Mouse (Mus musculus): ENCODE measurements at regions not wholly inside any gene's neighbourhood (a gene's known extent, or its start where the extent isn't known, plus 50 kb on each side); places are given as distances from the start of the nearest gene placed in this dataset.

- WGBS = 81% methylated on average over 7 of the region's 7 CpGs
- Histone ChIP-seq H3K36me3 (ENCODE audit: insufficient read depth, low read length) (no peaks in the 10 kb centered on the region), H3K4me1 (ENCODE audit: insufficient read depth, low read length) (no peaks in the 10 kb centered on the region), H3K9ac (replicated peaks; ENCODE audit: low read length) (no peak overlapping the region), H3K4me3 (ENCODE audit: low read length) (no peak overlapping the region), H3K27ac (no peak overlapping the region), H3K4me2 (ENCODE audit: low read depth, low read length) (no peak overlapping the region), H3K9me3 (ENCODE audit: low read length) (no peaks in the 10 kb centered on the region), H3K27me3 (ENCODE audit: insufficient read depth, low read length) (no peaks in the 10 kb centered on the region)
- no peak for TF ChIP-seq CTCF (IDR thresholded peaks at IDR 0.05; ENCODE audit: low read depth)
- DNase-seq (ENCODE audit: low spot score) (no peak), ATAC-seq (no peak)
Measured at GRCm38 (mm10) chr7:135923876-135924275, 207.7 kb upstream of the Mki67 start.

- H3K27ac ChIP-seq = no peak overlapping the region
- TF ChIP-seq CTCF (IDR thresholded peaks at IDR 0.05; ENCODE audit: low read depth) = no peak
- H3K9ac ChIP-seq (replicated peaks; ENCODE audit: low read length) = no peak overlapping the region
- ATAC-seq (no peak), DNase-seq (ENCODE audit: low spot score) (no peak)
- no peaks in the 10 kb centered on the region for H3K27me3 ChIP-seq (ENCODE audit: insufficient read depth, low read length)
- H3K9me3 ChIP-seq (ENCODE audit: low read length) = no peaks in the 10 kb centered on the region
- H3K36me3 ChIP-seq (ENCODE audit: insufficient read depth, low read length) = no peaks in the 10 kb centered on the region
- H3K4me2 ChIP-seq (ENCODE audit: low read depth, low read length) = no peak overlapping the region
- H3K4me1 ChIP-seq (ENCODE audit: insufficient read depth, low read length) = no peaks in the 10 kb centered on the region
- no peak overlapping the region for H3K4me3 ChIP-seq (ENCODE audit: low read length)
- whole genome bisulfite sequencing = 70% methylated on average over 4 of the region's 4 CpGs
Measured at GRCm38 (mm10) chr7:135924641-135925040, 208.5 kb upstream of the Mki67 start.

- Histone ChIP-seq H3K36me3 (ENCODE audit: insufficient read depth, low read length) (no peaks in the 10 kb centered on the region), H3K27ac (no peak overlapping the region), H3K9me3 (ENCODE audit: low read length) (no peaks in the 10 kb centered on the region), H3K4me3 (ENCODE audit: low read length) (no peak overlapping the region), H3K4me2 (ENCODE audit: low read depth, low read length) (no peak overlapping the region), H3K27me3 (ENCODE audit: insufficient read depth, low read length) (no peaks in the 10 kb centered on the region), H3K4me1 (ENCODE audit: insufficient read depth, low read length) (no peaks in the 10 kb centered on the region), H3K9ac (replicated peaks; ENCODE audit: low read length) (no peak overlapping the region)
- no peak for TF ChIP-seq CTCF (IDR thresholded peaks at IDR 0.05; ENCODE audit: low read depth)
- DNase-seq (ENCODE audit: low spot score) (peak; percentile 23), ATAC-seq (no peak)
- WGBS = 54% methylated on average over 1 of the region's 1 CpGs
Measured at GRCm38 (mm10) chr7:135930091-135930490, 213.9 kb upstream of the Mki67 start.

- Histone ChIP-seq H3K27me3 (ENCODE audit: insufficient read depth, low read length) (no peaks in the 10 kb centered on the region), H3K36me3 (ENCODE audit: insufficient read depth, low read length) (no peaks in the 10 kb centered on the region), H3K4me3 (ENCODE audit: low read length) (no peak overlapping the region), H3K9me3 (ENCODE audit: low read length) (no peaks in the 10 kb centered on the region), H3K9ac (replicated peaks; ENCODE audit: low read length) (no peak overlapping the region), H3K4me1 (ENCODE audit: insufficient read depth, low read length) (no peaks in the 10 kb centered on the region), H3K27ac (no peak overlapping the region), H3K4me2 (ENCODE audit: low read depth, low read length) (no peak overlapping the region)
- TF ChIP-seq CTCF (IDR thresholded peaks at IDR 0.05; ENCODE audit: low read depth) = no peak
- DNase-seq (ENCODE audit: low spot score) (peak; percentile 72), ATAC-seq (peak; percentile 59; the same call in 1 of the 2 replicates)
- WGBS = 54% methylated on average over 5 of the region's 5 CpGs
Measured at GRCm38 (mm10) chr7:135932595-135933175, 216.5 kb upstream of the Mki67 start.

GRCm38 (mm10) chr7:135935180-135935579, 219.0 kb upstream of the Mki67 start:
- H3K36me3 ChIP-seq (ENCODE audit: insufficient read depth, low read length) = no peaks in the 10 kb centered on the region
- no peaks in the 10 kb centered on the region for H3K9me3 ChIP-seq (ENCODE audit: low read length)
- no peak for TF ChIP-seq CTCF (IDR thresholded peaks at IDR 0.05; ENCODE audit: low read depth)
- WGBS = 73% methylated on average over 1 of the region's 1 CpGs
- H3K27me3 ChIP-seq (ENCODE audit: insufficient read depth, low read length) = no peaks in the 10 kb centered on the region
- no peak overlapping the region for H3K4me2 ChIP-seq (ENCODE audit: low read depth, low read length)
- H3K27ac ChIP-seq = no peak overlapping the region
- DNase-seq (ENCODE audit: low spot score) (no peak), ATAC-seq (no peak)
- H3K9ac ChIP-seq (replicated peaks; ENCODE audit: low read length) = no peak overlapping the region
- no peak overlapping the region for H3K4me3 ChIP-seq (ENCODE audit: low read length)
- no peaks in the 10 kb centered on the region for H3K4me1 ChIP-seq (ENCODE audit: insufficient read depth, low read length)

- Histone ChIP-seq H3K27me3 (ENCODE audit: insufficient read depth, low read length) (no peaks in the 10 kb centered on the region), H3K4me1 (ENCODE audit: insufficient read depth, low read length) (no peaks in the 10 kb centered on the region), H3K27ac (no peak overlapping the region), H3K36me3 (ENCODE audit: insufficient read depth, low read length) (no peaks in the 10 kb centered on the region), H3K9me3 (ENCODE audit: low read length) (no peaks in the 10 kb centered on the region), H3K4me2 (ENCODE audit: low read depth, low read length) (no peak overlapping the region), H3K4me3 (ENCODE audit: low read length) (no peak overlapping the region), H3K9ac (replicated peaks; ENCODE audit: low read length) (no peak overlapping the region)
- no peak for TF ChIP-seq CTCF (IDR thresholded peaks at IDR 0.05; ENCODE audit: low read depth)
- WGBS = 93% methylated on average over 3 of the region's 3 CpGs
- no peak for ATAC-seq
- no peak for DNase-seq (ENCODE audit: low spot score)
Measured at GRCm38 (mm10) chr7:135937465-135937864, 221.3 kb upstream of the Mki67 start.

GRCm38 (mm10) chr7:135939341-135939740, 223.2 kb upstream of the Mki67 start:
- no peaks in the 10 kb centered on the region for H3K36me3 ChIP-seq (ENCODE audit: insufficient read depth, low read length)
- H3K4me3 ChIP-seq (ENCODE audit: low read length) = no peak overlapping the region
- no peak for ATAC-seq
- H3K9ac ChIP-seq (replicated peaks; ENCODE audit: low read length) = no peak overlapping the region
- no peak overlapping the region for H3K4me2 ChIP-seq (ENCODE audit: low read depth, low read length)
- WGBS = 66% methylated on average over 5 of the region's 5 CpGs
- no peaks in the 10 kb centered on the region for H3K9me3 ChIP-seq (ENCODE audit: low read length)
- H3K4me1 ChIP-seq (ENCODE audit: insufficient read depth, low read length) = 0 out of 2 replicates have a peak, but pooled peaks cover 4% of the 10 kb centered on the region
- DNase-seq (ENCODE audit: low spot score) = no peak
- no peak overlapping the region for H3K27ac ChIP-seq
- H3K27me3 ChIP-seq (ENCODE audit: insufficient read depth, low read length) = no peaks in the 10 kb centered on the region
- no peak for TF ChIP-seq CTCF (IDR thresholded peaks at IDR 0.05; ENCODE audit: low read depth)

All from hindbrain, postnatal 0 days (tissue).